Mouse (Mus musculus) cerebellum, postnatal 25 days (tissue): Measurements from ENCODE around the gene Map3k15.

Experiments used
- DNase-seq, 2 experiments: peaks; one replicate each; pipeline ENCODE4 v3.0.0; 2021; ENCODE audit warnings: mixed read lengths in 2 of 2

Map3k15 gene

GRCm38 (mm10) chrX:159988002-159988960 is at the start of gene Map3k15:
Gene Map3k15, plus strand, starts transcription at chrX:159988433.
- peak; percentile 24 to 53 for DNase-seq

- DNase-seq = peak in 1 of 2 experiments; percentile 6
Measured at GRCm38 (mm10) chrX:159942569-159942968, 45.7 kb upstream of the Map3k15 start.

GRCm38 (mm10) chrX:159943586-159943985 is 44.6 kb upstream of the Map3k15 start:
- no peak for DNase-seq

- no peak for DNase-seq
Measured at GRCm38 (mm10) chrX:159953546-159954429, 34.4 kb upstream of the Map3k15 start.

- DNase-seq = peak; percentile 73 to 84
Measured at GRCm38 (mm10) chrX:159954430-159954779, 33.8 kb upstream of the Map3k15 start.

- no peak for DNase-seq
Measured at GRCm38 (mm10) chrX:159955433-159955832, 32.8 kb upstream of the Map3k15 start.

GRCm38 (mm10) chrX:159961385-159961784 is 26.8 kb upstream of the Map3k15 start:
- DNase-seq = no peak

GRCm38 (mm10) chrX:159963273-159963672 is 25.0 kb upstream of the Map3k15 start:
- peak; percentile 45 to 68 for DNase-seq

- DNase-seq = peak; percentile 87 to 88
Measured at GRCm38 (mm10) chrX:159963925-159964324, 24.3 kb upstream of the Map3k15 start.

GRCm38 (mm10) chrX:159969025-159969424 is 19.2 kb upstream of the Map3k15 start:
- no peak for DNase-seq

- DNase-seq = no peak
Measured at GRCm38 (mm10) chrX:159971091-159971779, 17.0 kb upstream of the Map3k15 start.

- DNase-seq = peak in 1 of 2 experiments; percentile 51
Measured at GRCm38 (mm10) chrX:159973730-159974129, 14.5 kb upstream of the Map3k15 start.

- no peak for DNase-seq
Measured at GRCm38 (mm10) chrX:159976243-159976642, 12.0 kb upstream of the Map3k15 start.

GRCm38 (mm10) chrX:159995808-159996207 is 7.6 kb downstream of the Map3k15 start:
- no peak for DNase-seq

GRCm38 (mm10) chrX:160053306-160053705 is 65.1 kb downstream of the Map3k15 start:
- DNase-seq = no peak

- no peak for DNase-seq
Measured at GRCm38 (mm10) chrX:160054643-160055042, 66.4 kb downstream of the Map3k15 start.

- DNase-seq = no peak
Measured at GRCm38 (mm10) chrX:160091973-160092372, 103.7 kb downstream of the Map3k15 start.

- DNase-seq = no peak
Measured at GRCm38 (mm10) chrX:160107817-160108216, 119.6 kb downstream of the Map3k15 start.

- DNase-seq = no peak
Measured at GRCm38 (mm10) chrX:160113777-160114176, 125.5 kb downstream of the Map3k15 start.

- no peak for DNase-seq
Measured at GRCm38 (mm10) chrX:160116074-160116473, 127.8 kb downstream of the Map3k15 start.

- DNase-seq = peak; percentile 45 to 71
Measured at GRCm38 (mm10) chrX:160116658-160117057, 128.4 kb downstream of the Map3k15 start.

GRCm38 (mm10) chrX:160134136-160134843 is 146.1 kb downstream of the Map3k15 start:
- DNase-seq = no peak
